Mouse (Mus musculus) CD4-positive, CD25-positive, alpha-beta regulatory T cell, adult 2 months (primary cell): Measurements from ENCODE around the gene Ogfod1.
A peak's percentile ranks its signal among the peaks of the same experiment; 100 is the strongest.

Experiments used
- DNase-seq: peaks from one replicate; pipeline ENCODE4 v3.0.0-alpha.2; 2012; ENCODE audit warnings: low read depth, low spot score

Gene Ogfod1

GRCm38 (mm10) chr8:94036944-94037524 lies at the start of gene Ogfod1, which contains the start of gene Nudt21:
Ogfod1 (plus strand) TSS chr8:94037198.
Nudt21 (minus strand) TSS chr8:94037031.
- peak; percentile 98 for DNase-seq

- no peak for DNase-seq
Observed at GRCm38 (mm10) chr8:93989739-93990138, 47.3 kb upstream of the Ogfod1 start.

- DNase-seq: no peak
Observed at GRCm38 (mm10) chr8:93998961-93999360, 38.0 kb upstream of the Ogfod1 start.

- no peak for DNase-seq
Observed at GRCm38 (mm10) chr8:94004139-94004538, 32.9 kb upstream of the Ogfod1 start.

GRCm38 (mm10) chr8:94009243-94009845 lies 27.7 kb upstream of the Ogfod1 start:
- DNase-seq: peak; percentile 35

GRCm38 (mm10) chr8:94010101-94010705 lies 26.8 kb upstream of the Ogfod1 start:
- DNase-seq: peak; percentile 46

GRCm38 (mm10) chr8:94011076-94012012 lies 25.7 kb upstream of the Ogfod1 start:
- DNase-seq: no peak

- DNase-seq: peak; percentile 90
Observed at GRCm38 (mm10) chr8:94012013-94012951, 24.7 kb upstream of the Ogfod1 start, which contains the start of gene Amfr. Amfr (minus strand) TSS chr8:94012842.

GRCm38 (mm10) chr8:94013026-94013612 lies 23.9 kb upstream of the Ogfod1 start:
- peak; percentile 10 for DNase-seq

- DNase-seq: no peak
Observed at GRCm38 (mm10) chr8:94023916-94024315, 13.1 kb upstream of the Ogfod1 start.

GRCm38 (mm10) chr8:94029701-94030100 lies 7.3 kb upstream of the Ogfod1 start:
- no peak for DNase-seq

- DNase-seq: no peak
Observed at GRCm38 (mm10) chr8:94033601-94034000, 3.4 kb upstream of the Ogfod1 start.

- DNase-seq: no peak
Observed at GRCm38 (mm10) chr8:94035200-94035599, 1.8 kb upstream of the Ogfod1 start.

GRCm38 (mm10) chr8:94036541-94036940 lies 457 bp upstream of the Ogfod1 start:
- peak; percentile 71 for DNase-seq

GRCm38 (mm10) chr8:94037806-94038205 lies 808 bp downstream of the Ogfod1 start:
- DNase-seq: peak; percentile 19

GRCm38 (mm10) chr8:94047845-94048244 lies 10.8 kb downstream of the Ogfod1 start:
- DNase-seq: no peak

- no peak for DNase-seq
Observed at GRCm38 (mm10) chr8:94052696-94053095, 15.7 kb downstream of the Ogfod1 start.

- peak; percentile 56 for DNase-seq
Observed at GRCm38 (mm10) chr8:94057157-94057854, 20.3 kb downstream of the Ogfod1 start.

- no peak for DNase-seq
Observed at GRCm38 (mm10) chr8:94066121-94066863, 29.3 kb downstream of the Ogfod1 start.
